Mouse (Mus musculus) MEL (cell line): ENCODE measurements around the gene Tmem102. TPM values are rescaled to one million over a fixed set of nuclear protein-coding genes. Genes with fewer than 3 reads are reported as not detected.

Source experiments
- DNase-seq: peaks from one replicate; pipeline ENCODE4 v3.0.0; 2011; ENCODE audit warnings: low read depth, low spot score
- H3K27ac ChIP-seq: 2 replicates; pipeline ENCODE4 v1.5.1; 2012; ENCODE audit warnings: low read depth, mild to moderate bottlenecking, control low read depth, low read length, moderate library complexity; ENCODE audit not compliant: control insufficient read depth
- H3K27me3 ChIP-seq, 2 experiments: fragments of 150-350 bp in 1 of 2; sonication (generic) in 1 of 2; 2 replicates each; pipeline ENCODE4 v1.6.1; 2012; ENCODE audit warnings: low read length in 2 of 2, mild to moderate bottlenecking in 2 of 2, improper control_type of control experiment in 1 of 2, moderate library complexity in 1 of 2; ENCODE audit not compliant: insufficient read depth in 2 of 2, control insufficient read depth in 1 of 2
- H3K36me3 ChIP-seq, 2 experiments: 2 replicates each; pipeline ENCODE4 v1.6.1; 2012 to 2014; ENCODE audit warnings: low read length in 2 of 2, improper control_type of control experiment in 1 of 2, inconsistent platforms in 1 of 2, mild to moderate bottlenecking in 1 of 2; ENCODE audit not compliant: insufficient read depth in 2 of 2, control insufficient read depth in 1 of 2
- H3K4me1 ChIP-seq, 2 experiments: fragments of 150-350 bp in 1 of 2; sonication (generic) in 1 of 2; 2 replicates each; pipeline ENCODE4 v1.6.1; 2012; ENCODE audit warnings: low read length in 2 of 2, improper control_type of control experiment in 1 of 2, mild to moderate bottlenecking in 1 of 2; ENCODE audit not compliant: insufficient read depth in 2 of 2, control insufficient read depth in 1 of 2
- H3K4me3 ChIP-seq, 2 experiments: fragments of 150-350 bp in 1 of 2; sonication (generic) in 1 of 2; 2 replicates each; pipeline ENCODE4 v1.5.1; 2012; ENCODE audit warnings: low read depth in 2 of 2, low read length in 2 of 2, mild to moderate bottlenecking in 2 of 2, moderate library complexity in 2 of 2, control low read depth in 1 of 2, improper control_type of control experiment in 1 of 2; ENCODE audit not compliant: control insufficient read depth in 1 of 2, insufficient read depth in 1 of 2
- H3K79me2 ChIP-seq: 2 replicates; pipeline ENCODE4 v1.6.1; 2012; ENCODE audit warnings: mild to moderate bottlenecking, low read length, moderate library complexity; ENCODE audit not compliant: control insufficient read depth, poor library complexity, insufficient read depth
- H3K9ac ChIP-seq: 2 replicates; pipeline ENCODE4 v1.6.1; 2012; ENCODE audit warnings: low read depth, mild to moderate bottlenecking, control low read depth, low read length, moderate library complexity; ENCODE audit not compliant: control insufficient read depth, poor library complexity, severe bottlenecking
- H3K9me3 ChIP-seq: fragments of 150-350 bp; sonication (generic); replicated peaks from 2 replicates; pipeline ENCODE4 v1.6.1; 2012; ENCODE audit warnings: mild to moderate bottlenecking, low read length, improper control_type of control experiment, moderate library complexity; ENCODE audit not compliant: insufficient read depth
- BHLHE40 ChIP-seq: IDR thresholded peaks from 2 replicates; pipeline ENCODE4 v1.6.1; 2012; ENCODE audit warnings: low read depth, mild to moderate bottlenecking, inconsistent platforms, low read length, improper control_type of control experiment, borderline replicate concordance
- CHD1 ChIP-seq: IDR thresholded peaks from 2 replicates; pipeline ENCODE4 v1.6.1; 2012; ENCODE audit warnings: low read depth, mild to moderate bottlenecking, inconsistent platforms, low read length, improper control_type of control experiment
- CTCF ChIP-seq, 3 experiments: IDR thresholded peaks in 2 of 3; conservative IDR thresholded peaks in 1 of 3; 2 replicates each; pipeline ENCODE4 v1.5.1; 2011 to 2012; ENCODE audit warnings: low read length in 3 of 3, low read depth in 2 of 3, mild to moderate bottlenecking in 2 of 3, improper control_type of control experiment in 1 of 3, inconsistent platforms in 1 of 3, mixed read lengths in 1 of 3, moderate library complexity in 1 of 3; ENCODE audit not compliant: control insufficient read depth in 1 of 3, insufficient read depth in 1 of 3, poor library complexity in 1 of 3, severe bottlenecking in 1 of 3
- ELF1 ChIP-seq: IDR thresholded peaks from 2 replicates; pipeline ENCODE4 v1.6.1; 2014; ENCODE audit warnings: low read depth, mild to moderate bottlenecking, inconsistent platforms, low read length, improper control_type of control experiment, moderate library complexity
- GABPA ChIP-seq: IDR thresholded peaks from 2 replicates; pipeline ENCODE4 v1.6.1; 2012; ENCODE audit warnings: low read depth, mild to moderate bottlenecking, inconsistent platforms, low read length, improper control_type of control experiment, moderate library complexity
- JUND ChIP-seq: IDR thresholded peaks from 2 replicates; pipeline ENCODE4 v1.6.1; 2011; ENCODE audit warnings: low read depth, mild to moderate bottlenecking, improper control_type of control experiment, low read length
- MAFK ChIP-seq: IDR thresholded peaks from 2 replicates; pipeline ENCODE4 v1.6.1; 2011; ENCODE audit warnings: low read depth, mild to moderate bottlenecking, low read length, improper control_type of control experiment, borderline replicate concordance
- MAZ ChIP-seq: IDR thresholded peaks from 2 replicates; pipeline ENCODE4 v1.6.1; 2012; ENCODE audit warnings: low read depth, mild to moderate bottlenecking, inconsistent platforms, low read length, improper control_type of control experiment
- MYB ChIP-seq: IDR thresholded peaks from 2 replicates; pipeline ENCODE4 v1.6.1; 2011; ENCODE audit warnings: mild to moderate bottlenecking, low read depth, low read length, improper control_type of control experiment
- POLR2A ChIP-seq, 2 experiments: IDR thresholded peaks; 2 replicates each; pipeline ENCODE4 v1.6.1; 2011 to 2012; ENCODE audit warnings: low read length in 2 of 2, mild to moderate bottlenecking in 2 of 2, control low read depth in 1 of 2, improper control_type of control experiment in 1 of 2, low read depth in 1 of 2, moderate library complexity in 1 of 2; ENCODE audit not compliant: control insufficient read depth in 1 of 2, insufficient read depth in 1 of 2, poor library complexity in 1 of 2
- POLR2AphosphoS5 ChIP-seq: IDR thresholded peaks from 2 replicates; pipeline ENCODE4 v1.6.1; 2012; ENCODE audit warnings: low read depth, borderline replicate concordance, mild to moderate bottlenecking, inconsistent platforms, low read length, moderate library complexity, mixed read lengths
- SMC3 ChIP-seq: IDR thresholded peaks from 2 replicates; pipeline ENCODE4 v1.6.1; 2011; ENCODE audit warnings: low read depth, low read length, improper control_type of control experiment
- TCF12 ChIP-seq: IDR thresholded peaks from 2 replicates; pipeline ENCODE4 v1.6.1; 2014; ENCODE audit warnings: low read depth, mild to moderate bottlenecking, inconsistent platforms, low read length, improper control_type of control experiment, moderate library complexity
- UBTF ChIP-seq: IDR thresholded peaks from 2 replicates; pipeline ENCODE4 v1.6.1; 2012; ENCODE audit warnings: low read depth, mild to moderate bottlenecking, inconsistent platforms, low read length, improper control_type of control experiment, moderate library complexity, borderline replicate concordance; ENCODE audit not compliant: insufficient read depth
- USF1 ChIP-seq: IDR thresholded peaks from 2 replicates; pipeline ENCODE4 v1.6.1; 2014; ENCODE audit warnings: low read depth, mild to moderate bottlenecking, inconsistent platforms, low read length, improper control_type of control experiment, moderate library complexity
- ZNF384 ChIP-seq: IDR thresholded peaks from 2 replicates; pipeline ENCODE4 v1.6.1; 2012; ENCODE audit warnings: low read depth, mild to moderate bottlenecking, inconsistent platforms, low read length, improper control_type of control experiment
- polyA plus RNA-seq, 2 experiments: library from polyadenylated mRNA; stranded (reverse) in 1 of 2; unstranded in 1 of 2; fragments of >175 nt in 1 of 2; fragments of >200 nt in 1 of 2; gene quantifications; 2 replicates each; pipeline versions ENCODE4 v1.2.1 to v1.2.4; 2012; ENCODE audit warnings: low replicate concordance in 2 of 2, low read depth in 1 of 2; ENCODE audit not compliant: insufficient read length in 2 of 2, insufficient read depth in 1 of 2, missing spikeins in 1 of 2
- total RNA-seq: library from RNA; depleted of rRNA; stranded (reverse); fragments of 300-350 nt; gene quantifications from 2 replicates; pipeline ENCODE4 v1.2.3, GENCODE M21; 2012

Tmem102 gene
- total and polyA plus RNA-seq, 3 experiments: 0.31 to 2.4 TPM; not detected in 1

- TF ChIP-seq CTCF (IDR thresholded peaks at IDR 0.05 in 2 of 3, conservative IDR thresholded peaks at IDR 0.05 in 1 of 3; ENCODE audit: control insufficient read depth in 1 of 3, insufficient read depth in 1 of 3, low read depth in 2 of 3, low read length in 3 of 3, poor library complexity in 1 of 3, severe bottlenecking in 1 of 3): 0 out of 6 replicates have a peak, but pooled peaks of 1 of the 3 experiments have one; percentile 8
- no peak for TF ChIP-seq JUND
- no peak for TF ChIP-seq CHD1
- TF ChIP-seq BHLHE40: no peak
- no peak for TF ChIP-seq GABPA
- TF ChIP-seq ELF1: no peak
- no peak for TF ChIP-seq SMC3
- TF ChIP-seq POLR2A (IDR thresholded peaks at IDR 0.05; ENCODE audit: control insufficient read depth in 1 of 2, insufficient read depth in 1 of 2, low read depth in 1 of 2, low read length in 2 of 2, poor library complexity in 1 of 2): peak; percentile 34 to 55; a peak in 1 of 4 replicates
- no peak for TF ChIP-seq MAFK
- peak; percentile 85; the same call in 1 of the 2 replicates for TF ChIP-seq MAZ
- TF ChIP-seq MYB: no peak
- TF ChIP-seq USF1: no peak
- TF ChIP-seq ZNF384: no peak
- no peak for TF ChIP-seq TCF12
These were observed 32.2 kb upstream of the Tmem102 start, which contains the start of gene Nlgn2 (continued) for GRCm38 (mm10) chr11:69837604-69837951.

- TF ChIP-seq POLR2AphosphoS5 (no peak), ZNF384 (no peak), UBTF (0 out of 2 replicates have a peak, but pooled peaks have one; percentile 56), MAZ (peak; percentile 64; the same call in 1 of the 2 replicates)
- TF ChIP-seq, all 39 proteins: peak for 2
- peaks cover 0 to 14% of the 10 kb centered on the region in 2 experiments; a peak in 2 of 4 replicates for H3K36me3 ChIP-seq
- peak; percentile 41 for DNase-seq
- H3K27me3 ChIP-seq: no peaks in the 10 kb centered on the region; a peak in 1 of 4 replicates
- peaks cover 1% of the 10 kb centered on the region; the same call in 1 of the 2 replicates for H3K79me2 ChIP-seq
- peaks cover 10 to 28% of the 10 kb centered on the region in 2 experiments for H3K4me1 ChIP-seq
- no peaks in the 10 kb centered on the region for H3K9me3 ChIP-seq
- H3K27ac ChIP-seq: no peak overlapping the region
- H3K4me3 ChIP-seq: peak overlapping the region; percentile 60 to 97
- H3K9ac ChIP-seq: peak overlapping the region; percentile 67
These were observed 31.5 kb upstream of the Tmem102 start for GRCm38 (mm10) chr11:69836703-69837576.
